In the genomic region with DNA sequence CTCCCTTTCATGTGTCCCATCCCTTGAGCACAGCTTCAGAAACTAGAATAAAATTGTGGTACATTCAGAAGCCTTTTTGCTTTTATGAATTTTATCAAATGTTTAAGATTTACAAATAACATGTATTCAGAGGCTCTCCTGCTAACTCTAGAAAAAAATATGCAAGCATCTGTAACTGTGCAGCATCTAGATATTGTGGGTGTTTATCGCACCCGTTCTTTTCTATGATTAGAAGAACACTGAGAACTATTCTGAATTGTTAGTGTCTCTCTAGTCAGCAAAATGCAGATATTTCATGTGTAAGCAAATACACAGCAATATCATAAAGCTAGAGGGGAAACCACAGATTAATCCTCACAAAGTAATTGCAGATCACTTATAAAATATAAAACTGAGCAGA, we compare ENCODE assay signal across 25 mouse cellular contexts.
"Had no signal": no experiment of that assay in that cellular context is flagged by ENCODE, and none has a peak within 500 bp of the region (broad histone marks: within the 10 kb centered on the region; RNA-seq: fewer than 3 reads in every experiment).

No protein-coding gene starts in this region.

- H3K4me3 ChIP-seq: heart, adult 2 months; heart, embryonic 13.5 days; heart, embryonic 15.5 days; hindbrain, embryonic 10.5 days; hindbrain, embryonic 12.5 days; intestine, embryonic 15.5 days; kidney, embryonic 15.5 days; limb, embryonic 13.5 days; limb, embryonic 15.5 days; liver, embryonic 12.5 days had no signal

- H3K27ac ChIP-seq: heart, adult 2 months; heart, embryonic 13.5 days; heart, embryonic 15.5 days; hindbrain, embryonic 10.5 days; hindbrain, embryonic 12.5 days; hindbrain, embryonic 14.5 days; intestine, embryonic 15.5 days; kidney, embryonic 15.5 days; kidney, postnatal 0 days; limb, embryonic 13.5 days; limb, embryonic 15.5 days; liver, embryonic 12.5 days; liver, embryonic 14.5 days had no signal

- DNase-seq: gastrocnemius, postnatal 14 days; gastrocnemius, postnatal 36 days; heart, adult 11 months; heart, adult 2 months; heart, postnatal 14 days; heart, postnatal 36 days; kidney, adult 11 months; kidney, adult 2 months; kidney, adult 9 months; kidney, postnatal 14 days; kidney, postnatal 36 days; layer of hippocampus, postnatal 36 days; left cerebral cortex, postnatal 4 days had no signal
